Mouse (Mus musculus): ENCODE data around the gene Tet3.

DNA sequence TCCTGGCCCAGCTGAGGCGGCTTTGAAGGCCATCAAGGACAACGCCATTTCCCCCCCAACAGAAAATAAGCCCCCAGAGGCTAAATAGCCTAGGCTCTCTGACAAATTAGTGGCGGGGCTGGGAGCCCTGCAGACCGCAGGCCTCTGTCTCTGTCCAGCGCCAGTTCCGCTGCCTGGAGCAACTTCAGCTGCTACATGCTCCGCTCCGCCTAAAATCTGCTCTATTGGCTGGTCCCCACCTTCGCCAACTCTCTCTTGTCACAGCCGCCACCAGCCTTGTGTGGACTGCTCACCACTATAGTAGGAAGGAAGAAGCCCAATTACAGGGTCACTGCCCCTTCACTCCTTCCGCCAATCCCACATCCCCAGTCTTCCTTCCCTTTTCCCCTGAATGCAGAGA lies 5.2 kb downstream of the Tet3 start:
- TF ChIP-seq CTCF (IDR thresholded peaks at IDR 0.05; ENCODE audit: low read depth) = no peak
- TF ChIP-seq EP300 (IDR thresholded peaks at IDR 0.05; ENCODE audit: low read depth) = no peak

Data from liver, postnatal 0 days (tissue).